Mouse (Mus musculus) forebrain, embryonic 10.5 days (tissue): ENCODE results near the gene Fam43a. TPM values are rescaled to one million over a fixed set of nuclear protein-coding genes. Genes with fewer than 3 reads are reported as not detected.

Experiments
- DNase-seq: peaks from one replicate; pipeline ENCODE4 v3.0.0-alpha.2; 2017; ENCODE audit warnings: low spot score; ENCODE audit errors: extremely low spot score
- H3K27ac ChIP-seq: fragments of 300-500 bp; sonication (generic); 2 replicates; pipeline ENCODE4 v1.5.1; 2016; ENCODE audit warnings: mild to moderate bottlenecking
- H3K27me3 ChIP-seq: fragments of 300-500 bp; sonication (generic); 2 replicates; pipeline ENCODE4 v1.6.1; 2016; ENCODE audit warnings: mild to moderate bottlenecking; ENCODE audit not compliant: poor library complexity, severe bottlenecking
- H3K36me3 ChIP-seq: fragments of 300-500 bp; sonication (generic); replicated peaks from 2 replicates; pipeline ENCODE4 v1.6.1; 2016; ENCODE audit warnings: mild to moderate bottlenecking, moderate library complexity
- H3K4me1 ChIP-seq: fragments of 300-500 bp; sonication (generic); 2 replicates; pipeline ENCODE4 v1.6.1; 2016
- H3K4me3 ChIP-seq: fragments of 300-500 bp; sonication (generic); 2 replicates; pipeline ENCODE4 v1.5.1; 2016; ENCODE audit warnings: mild to moderate bottlenecking, moderate library complexity
- H3K9me3 ChIP-seq: fragments of 300-500 bp; sonication (generic); 2 replicates; pipeline ENCODE4 v1.6.1; 2016; ENCODE audit warnings: mild to moderate bottlenecking, moderate library complexity
- WGBS: fragments of 180-500 bp; shearing (Covaris S2); methylation state at CpG from one replicate; pipeline ENCODE4 v1.1.7; 2016; 5-methylcytosine and 5-hydroxymethylcytosine counted together
- polyA plus RNA-seq: library from polyadenylated mRNA; unstranded; fragments of >200 nt; fragmentation: Nextera tagmentation; extraction: Ambion mirVana; gene quantifications from 2 replicates; pipeline ENCODE4 v1.2.1, GENCODE M21; 2016

Gene Fam43a
- polyA plus RNA-seq, 1 experiment from 2014 or later = 14.7 TPM

DNA sequence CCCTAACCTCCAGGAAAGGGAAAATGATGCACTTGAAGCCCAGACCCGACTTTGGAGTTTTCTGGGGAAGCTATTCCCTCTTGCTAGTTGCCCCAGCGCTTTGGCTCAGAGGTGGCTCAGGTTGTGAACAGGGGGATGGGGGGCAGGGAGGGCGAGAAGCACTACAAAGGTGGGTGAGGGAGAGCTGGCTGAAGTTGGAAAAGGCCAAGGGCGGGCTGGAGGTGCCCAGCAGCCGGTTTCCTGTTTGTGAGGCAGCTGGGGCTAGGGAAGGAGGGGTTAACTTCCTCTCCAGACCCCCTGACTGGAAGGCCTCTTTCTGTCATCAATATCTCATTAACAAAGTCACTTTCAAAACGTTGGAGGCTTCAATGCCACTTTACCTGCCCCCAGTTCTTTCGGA lies 2.4 kb downstream of the Fam43a start:
- peak overlapping the region; percentile 64 for H3K4me3 ChIP-seq
- DNase-seq = no peak
- peaks cover 57% of the 10 kb centered on the region for H3K27me3 ChIP-seq
- H3K4me1 ChIP-seq = peaks cover 81% of the 10 kb centered on the region
- peak overlapping the region; percentile 79; the same call in 1 of the 2 replicates for H3K27ac ChIP-seq
- no peaks in the 10 kb centered on the region for H3K9me3 ChIP-seq
- no peaks in the 10 kb centered on the region for H3K36me3 ChIP-seq
- 25% methylated on average over 7 of the region's 7 CpGs for WGBS

DNA sequence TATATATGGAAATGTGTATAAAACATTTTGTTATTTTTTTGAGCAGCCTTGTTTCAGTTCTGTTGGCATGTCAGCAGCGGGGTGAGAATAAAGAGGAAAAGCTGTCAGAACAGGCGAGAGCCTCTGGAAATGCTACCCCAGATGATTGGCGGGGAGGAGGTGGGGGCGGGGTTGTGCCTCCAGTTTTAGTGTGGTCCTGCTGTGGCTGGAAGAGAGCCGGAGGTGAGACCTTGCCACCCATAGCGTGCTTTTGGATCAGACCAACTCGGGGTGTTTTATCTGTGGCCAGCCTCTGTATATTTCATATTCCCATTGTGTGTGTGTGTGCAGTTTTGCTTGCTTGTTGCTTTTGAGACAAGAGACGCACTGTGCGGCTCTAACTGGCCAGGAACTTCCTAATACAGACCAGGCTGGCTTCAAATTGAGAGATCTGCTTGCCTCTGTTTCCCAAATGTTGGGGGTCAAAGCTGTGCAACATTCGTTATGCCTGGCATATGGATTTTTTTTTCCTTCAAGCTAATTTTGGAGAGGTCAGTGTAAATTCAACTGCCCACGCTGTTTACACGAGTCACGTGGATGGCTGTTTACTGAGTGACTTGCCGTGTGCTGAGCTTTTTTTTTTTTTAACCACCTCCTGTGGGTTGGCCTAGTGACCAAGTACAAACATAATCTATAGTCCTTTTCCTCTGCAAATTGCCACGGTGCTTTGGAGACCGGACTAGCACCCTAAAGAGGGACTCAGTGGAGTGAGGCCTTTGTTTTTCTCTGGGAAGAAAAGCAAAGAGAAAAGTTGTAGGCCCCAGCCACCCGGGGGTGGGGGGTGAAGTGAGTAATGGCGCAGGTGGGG lies 3.4 kb downstream of the Fam43a start:
- Histone ChIP-seq H3K27ac (peak overlapping the region; percentile 69), H3K9me3 (no peaks in the 10 kb centered on the region), H3K4me1 (peaks cover 75% of the 10 kb centered on the region), H3K36me3 (no peaks in the 10 kb centered on the region), H3K27me3 (peaks cover 49% of the 10 kb centered on the region), H3K4me3 (peak overlapping the region; percentile 64)
- 35% methylated on average over 18 of the region's 18 CpGs for WGBS
- peak; percentile 41 for DNase-seq

DNA sequence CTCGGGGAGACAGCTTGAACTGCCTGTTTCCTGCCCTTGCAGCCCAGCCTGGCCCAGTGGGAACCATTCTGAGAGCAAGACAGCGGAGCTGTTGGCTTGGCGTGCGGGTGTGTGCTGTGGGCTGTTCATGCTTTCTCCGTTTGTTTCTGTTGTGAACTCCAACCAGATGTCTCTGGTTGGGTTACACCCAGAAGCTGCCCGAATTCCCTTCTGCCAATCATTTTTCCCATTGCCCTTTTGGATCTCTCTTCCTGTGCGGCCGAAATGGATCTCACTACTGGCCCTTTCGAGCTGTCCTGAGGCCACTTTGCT lies 4.0 kb downstream of the Fam43a start:
- peak overlapping the region; percentile 69 for H3K27ac ChIP-seq
- no peaks in the 10 kb centered on the region for H3K36me3 ChIP-seq
- WGBS = 68% methylated on average over 9 of the region's 9 CpGs
- peaks cover 47% of the 10 kb centered on the region for H3K27me3 ChIP-seq
- peaks cover 75% of the 10 kb centered on the region for H3K4me1 ChIP-seq
- no peaks in the 10 kb centered on the region for H3K9me3 ChIP-seq
- DNase-seq = peak; percentile 22
- 0 out of 2 replicates have a peak overlapping the region, but pooled peaks have one; percentile 3 for H3K4me3 ChIP-seq

DNA sequence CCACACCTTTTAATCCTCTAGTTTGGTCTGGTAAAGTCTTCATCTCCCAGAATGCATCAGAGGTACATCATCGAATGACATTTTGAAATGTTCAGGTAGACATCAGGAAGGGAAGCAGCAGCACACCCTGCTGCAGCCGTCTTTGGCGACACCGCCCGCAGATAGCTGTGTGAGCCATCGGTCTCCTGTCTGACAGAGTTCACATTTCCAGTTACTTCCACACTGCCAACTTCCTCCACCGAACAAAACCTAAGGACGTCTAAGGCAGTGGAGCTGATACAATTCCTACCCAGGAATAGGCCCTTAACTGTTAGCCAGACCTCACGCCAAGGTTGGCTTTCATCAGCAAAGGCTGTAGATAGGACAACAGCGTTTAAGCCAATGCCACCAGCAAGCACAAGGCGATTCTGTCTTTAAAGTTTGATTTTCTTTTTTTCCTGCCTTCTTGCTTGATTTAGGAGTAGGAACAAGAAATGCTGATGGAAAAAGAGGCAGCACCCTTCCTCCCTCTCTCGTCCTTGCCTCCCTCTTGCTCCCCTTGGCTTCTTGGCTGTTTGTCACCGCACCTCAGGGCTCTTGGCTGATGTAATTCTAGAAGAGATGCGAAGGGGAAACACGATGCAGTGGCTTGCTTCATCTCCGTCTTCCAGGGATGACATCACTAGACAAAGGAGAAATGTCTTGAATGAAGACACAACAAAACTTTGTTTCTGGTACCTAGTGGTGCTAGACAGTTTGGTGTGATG lies 4.7 kb downstream of the Fam43a start:
- Histone ChIP-seq H3K36me3 (no peaks in the 10 kb centered on the region), H3K27ac (peak overlapping the region; percentile 69; the same call in 1 of the 2 replicates), H3K4me3 (no peak overlapping the region), H3K9me3 (no peaks in the 10 kb centered on the region), H3K4me1 (peaks cover 72% of the 10 kb centered on the region), H3K27me3 (peaks cover 40% of the 10 kb centered on the region)
- 80% methylated on average over 16 of the region's 16 CpGs for WGBS
- DNase-seq = no peak

DNA sequence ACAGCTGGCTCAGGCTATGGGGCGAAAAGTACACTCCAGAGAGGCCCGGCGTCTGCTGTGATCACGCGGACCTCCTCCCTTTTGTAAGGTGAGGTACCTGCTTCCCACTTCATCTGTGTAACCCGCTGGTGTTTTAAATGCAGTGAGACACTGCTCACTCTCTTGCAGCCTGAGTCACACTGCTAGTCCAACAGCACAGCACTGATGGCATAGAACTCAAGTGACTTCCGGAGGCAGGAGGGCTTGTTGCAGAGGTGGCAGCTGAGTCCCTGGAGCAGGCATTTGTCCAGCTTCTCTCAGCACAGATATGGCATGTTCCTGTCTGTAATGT lies 5.2 kb downstream of the Fam43a start:
- DNase-seq = no peak
- no peaks in the 10 kb centered on the region for H3K9me3 ChIP-seq
- H3K36me3 ChIP-seq = no peaks in the 10 kb centered on the region
- WGBS = 89% methylated on average over 7 of the region's 7 CpGs
- peak overlapping the region; percentile 56 for H3K27ac ChIP-seq
- H3K4me1 ChIP-seq = peaks cover 67% of the 10 kb centered on the region
- peaks cover 36% of the 10 kb centered on the region for H3K27me3 ChIP-seq
- no peak overlapping the region for H3K4me3 ChIP-seq

DNA sequence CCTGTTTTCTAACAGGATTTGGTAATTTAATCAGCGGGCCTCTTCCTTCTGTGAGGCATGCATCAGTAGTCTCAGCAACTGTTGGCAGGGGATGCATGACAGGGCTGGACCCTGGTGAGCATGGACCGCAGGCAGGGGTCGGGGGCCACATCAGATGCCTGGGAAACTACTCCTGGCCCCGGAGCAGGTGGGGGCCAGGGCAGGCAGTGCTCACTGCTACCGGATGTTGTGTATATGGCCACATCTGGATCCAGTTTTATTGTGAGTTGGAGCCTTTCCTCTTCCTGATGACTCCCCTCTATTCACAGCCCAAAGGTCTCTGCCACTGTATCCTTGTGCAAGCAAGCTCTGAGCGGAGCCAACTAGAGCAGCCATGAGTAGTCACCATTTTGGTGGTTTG lies 6.0 kb downstream of the Fam43a start:
- DNase-seq = no peak
- Histone ChIP-seq H3K27ac (peak overlapping the region; percentile 22; the same call in 1 of the 2 replicates), H3K4me3 (no peak overlapping the region), H3K9me3 (no peaks in the 10 kb centered on the region), H3K36me3 (no peaks in the 10 kb centered on the region), H3K27me3 (peaks cover 29% of the 10 kb centered on the region), H3K4me1 (peaks cover 59% of the 10 kb centered on the region)
- WGBS = 59% methylated on average over 6 of the region's 6 CpGs

DNA sequence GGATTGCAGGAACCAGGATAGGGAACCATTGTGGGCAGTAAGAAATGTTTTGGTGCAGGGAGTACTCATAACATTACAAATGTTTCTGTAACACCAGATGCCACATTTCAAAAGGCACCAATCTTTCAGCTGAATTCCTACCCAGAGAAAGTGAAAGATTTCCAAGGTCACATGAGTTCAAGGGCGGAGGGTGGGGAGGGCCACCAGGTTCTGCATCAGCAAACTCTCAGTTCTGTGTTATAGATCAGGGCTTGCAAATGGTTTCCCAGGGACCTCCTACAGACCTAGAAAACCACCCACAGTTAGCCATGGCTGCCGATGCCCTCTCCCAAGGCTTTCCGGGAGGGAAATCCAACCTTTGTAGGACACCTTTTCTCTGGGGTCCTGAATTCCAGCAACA lies 8.3 kb downstream of the Fam43a start:
- Histone ChIP-seq H3K27me3 (0 out of 2 replicates have a peak, but pooled peaks cover 9% of the 10 kb centered on the region), H3K4me1 (peaks cover 36% of the 10 kb centered on the region), H3K36me3 (no peaks in the 10 kb centered on the region), H3K4me3 (no peak overlapping the region), H3K9me3 (no peaks in the 10 kb centered on the region), H3K27ac (no peak overlapping the region)
- WGBS = 92% methylated on average over 3 of the region's 3 CpGs
- DNase-seq = no peak

DNA sequence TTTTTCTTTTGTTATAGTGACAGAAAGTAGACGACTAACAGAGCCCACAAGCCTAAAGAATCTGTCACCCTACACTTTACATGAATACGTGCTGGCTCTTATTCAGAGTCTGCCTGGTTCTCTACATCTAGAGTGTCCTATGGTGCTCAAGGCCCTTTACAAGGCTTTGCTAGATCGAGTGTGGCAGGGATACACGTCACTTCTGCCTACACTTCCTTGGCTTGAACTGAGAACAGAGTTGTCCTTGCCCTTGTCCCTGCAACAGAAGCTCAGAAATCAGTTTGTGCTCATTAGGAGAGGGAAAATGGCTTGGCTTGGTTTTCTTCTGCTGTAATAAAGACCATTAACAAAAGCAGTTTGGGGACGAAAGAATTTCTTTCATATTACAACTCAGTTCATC lies 11.8 kb downstream of the Fam43a start:
- H3K4me3 ChIP-seq = no peak overlapping the region
- no peaks in the 10 kb centered on the region for H3K9me3 ChIP-seq
- no peak overlapping the region for H3K27ac ChIP-seq
- H3K27me3 ChIP-seq = no peaks in the 10 kb centered on the region
- DNase-seq = no peak
- no peaks in the 10 kb centered on the region for H3K36me3 ChIP-seq
- H3K4me1 ChIP-seq = peaks cover 19% of the 10 kb centered on the region
- WGBS = 85% methylated on average over 5 of the region's 5 CpGs

DNA sequence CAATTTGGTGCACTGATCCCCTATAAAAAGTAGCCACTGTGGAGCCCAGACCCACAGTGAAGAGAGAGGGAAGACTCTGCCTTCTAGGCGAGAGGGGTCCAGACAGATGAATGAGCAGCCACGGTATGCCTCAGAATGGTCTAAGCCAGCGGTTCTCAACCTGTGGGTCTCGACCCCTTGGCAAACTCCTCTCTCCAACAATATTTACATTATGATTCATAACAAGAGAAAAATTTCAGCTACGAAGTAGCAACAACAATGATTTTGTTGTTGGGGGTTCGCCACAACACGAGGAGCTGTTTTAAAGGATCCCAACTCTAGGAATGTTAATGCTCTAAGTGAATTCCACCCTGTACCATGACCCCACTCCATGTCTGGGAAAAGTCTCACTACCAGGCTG lies 13.6 kb downstream of the Fam43a start:
- H3K27ac ChIP-seq = no peak overlapping the region
- no peak overlapping the region for H3K4me3 ChIP-seq
- H3K9me3 ChIP-seq = no peaks in the 10 kb centered on the region
- peaks cover 17% of the 10 kb centered on the region for H3K4me1 ChIP-seq
- H3K36me3 ChIP-seq = no peaks in the 10 kb centered on the region
- H3K27me3 ChIP-seq = no peaks in the 10 kb centered on the region
- 88% methylated on average over 7 of the region's 7 CpGs for WGBS
- no peak for DNase-seq

DNA sequence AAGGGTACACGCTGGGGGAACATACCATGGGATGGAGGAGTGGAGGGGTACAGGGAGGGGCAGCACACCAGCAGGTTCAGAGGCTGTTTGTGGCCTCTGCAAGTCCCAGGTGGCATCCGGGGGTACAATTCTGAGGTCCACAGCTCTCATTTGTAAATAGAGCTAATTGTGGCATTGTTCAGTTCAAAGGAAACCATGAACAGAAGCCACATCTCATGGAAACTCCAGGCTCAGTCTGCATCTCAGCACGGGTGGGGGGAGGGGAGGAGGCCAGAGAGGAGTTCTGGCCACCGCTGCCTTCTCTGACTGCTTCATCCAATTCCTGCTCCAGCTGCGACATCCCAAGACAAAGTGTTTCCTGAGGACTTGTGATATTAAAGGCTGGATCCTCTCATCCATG lies 14.6 kb downstream of the Fam43a start:
- no peak for DNase-seq
- H3K9me3 ChIP-seq = no peaks in the 10 kb centered on the region
- H3K27me3 ChIP-seq = no peaks in the 10 kb centered on the region
- H3K36me3 ChIP-seq = no peaks in the 10 kb centered on the region
- no peak overlapping the region for H3K4me3 ChIP-seq
- H3K27ac ChIP-seq = peak overlapping the region; percentile 69
- WGBS = 32% methylated on average over 5 of the region's 5 CpGs
- H3K4me1 ChIP-seq = peaks cover 17% of the 10 kb centered on the region

DNA sequence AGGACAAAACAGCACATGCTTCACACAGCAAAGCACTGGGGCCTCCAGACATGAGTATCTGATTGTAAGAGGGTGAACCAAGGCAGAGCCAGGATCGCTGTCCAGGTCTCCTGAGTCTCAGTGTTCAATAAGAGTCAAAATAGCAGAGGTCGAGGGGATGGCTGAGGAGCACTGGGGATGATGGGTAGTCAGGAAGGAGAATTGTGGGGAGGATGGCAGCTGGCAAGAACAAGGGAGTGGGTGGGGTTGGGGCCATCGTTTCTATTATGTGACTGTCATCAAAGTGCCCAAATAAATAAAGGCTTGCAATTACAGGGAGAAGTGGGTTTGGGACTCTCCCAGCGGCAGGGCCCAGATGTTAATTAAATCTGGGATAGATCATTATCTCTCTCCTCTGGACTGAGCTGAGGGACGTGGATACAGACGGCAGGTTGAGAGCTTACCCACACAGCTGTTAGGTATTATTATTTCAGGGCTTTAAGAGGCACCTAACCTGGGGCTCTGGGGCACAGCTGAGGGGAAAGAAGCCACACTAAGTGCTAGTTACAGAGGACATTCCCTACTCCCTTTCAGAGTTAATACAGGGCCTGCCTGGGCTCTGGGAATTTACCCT lies 15.3 kb downstream of the Fam43a start:
- Histone ChIP-seq H3K9me3 (no peaks in the 10 kb centered on the region), H3K27me3 (no peaks in the 10 kb centered on the region), H3K4me1 (peaks cover 17% of the 10 kb centered on the region), H3K4me3 (no peak overlapping the region), H3K36me3 (no peaks in the 10 kb centered on the region), H3K27ac (peak overlapping the region; percentile 69)
- DNase-seq = no peak
- 22% methylated on average over 6 of the region's 6 CpGs for WGBS

DNA sequence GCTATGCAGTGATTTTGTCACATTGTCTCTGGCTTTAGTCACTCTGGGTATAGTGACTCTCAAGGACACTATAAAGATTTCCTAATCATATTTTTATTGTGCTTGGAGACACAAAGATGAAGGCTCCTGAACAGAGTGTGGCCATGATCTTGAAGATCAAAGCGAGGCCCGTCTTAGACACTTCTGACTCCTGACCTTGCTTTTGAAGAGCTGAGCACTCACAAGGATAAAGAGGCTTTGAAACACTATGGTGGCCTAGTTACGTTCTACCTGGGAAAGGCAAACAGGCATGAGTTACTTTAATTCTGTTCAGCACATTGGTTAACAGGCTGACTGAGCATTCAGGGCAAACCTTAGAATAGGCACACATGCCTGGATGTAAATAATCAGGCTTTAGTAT lies 16.8 kb downstream of the Fam43a start:
- Histone ChIP-seq H3K4me1 (peaks cover 17% of the 10 kb centered on the region), H3K36me3 (no peaks in the 10 kb centered on the region), H3K27ac (no peak overlapping the region), H3K4me3 (no peak overlapping the region), H3K9me3 (no peaks in the 10 kb centered on the region), H3K27me3 (no peaks in the 10 kb centered on the region)
- DNase-seq = no peak
- WGBS = 82% methylated on average over 3 of the region's 3 CpGs

DNA sequence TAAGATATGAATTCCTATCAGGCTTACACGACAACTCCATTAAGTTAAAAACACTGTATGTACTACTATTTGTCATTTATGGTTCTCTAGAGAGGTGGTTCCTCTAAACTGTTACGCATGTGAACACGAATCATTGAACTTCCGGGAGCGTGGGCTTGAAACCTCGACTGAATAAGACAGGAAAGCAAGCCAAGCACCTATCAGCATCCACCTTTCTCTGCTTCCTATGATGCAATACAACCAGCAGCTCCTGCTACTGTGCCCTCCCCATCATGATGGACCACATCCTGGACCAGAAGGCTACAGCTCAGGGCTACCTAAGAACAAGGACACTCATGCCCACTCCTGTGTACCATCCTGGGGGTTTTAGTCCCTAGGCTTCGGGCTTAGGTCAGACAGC lies 24.1 kb downstream of the Fam43a start:
- H3K4me3 ChIP-seq = no peak overlapping the region
- H3K4me1 ChIP-seq = peaks cover 12% of the 10 kb centered on the region

More for the DNA sequence above, 24.1 kb downstream of the Fam43a start:
- Histone ChIP-seq H3K27ac (no peak overlapping the region), H3K36me3 (no peaks in the 10 kb centered on the region), H3K27me3 (no peaks in the 10 kb centered on the region), H3K9me3 (no peaks in the 10 kb centered on the region)
- DNase-seq = no peak
- WGBS = 89% methylated on average over 7 of the region's 7 CpGs
